Mouse (Mus musculus): Measurements from ENCODE around the gene 4930435E12Rik.

GRCm38 (mm10) chr16:38873231-38873630, 44.7 kb upstream of the 4930435E12Rik start:
- TF ChIP-seq GATA1 (IDR thresholded peaks at IDR 0.05; ENCODE audit: borderline replicate concordance, low read length) (no peak), FLI1 (IDR thresholded peaks at IDR 0.05; ENCODE audit: low read length) (no peak)

Data from megakaryocyte, embryonic 14.5 days (primary cell).